Mouse (Mus musculus) MEL (cell line): ENCODE measurements around the gene Il6ra. TPM values are rescaled to one million over a fixed set of nuclear protein-coding genes. Genes with fewer than 3 reads are reported as not detected.
A peak's percentile ranks its signal among the peaks of the same experiment; 100 is the strongest.

Experiments
- DNase-seq: peaks from one replicate; pipeline ENCODE4 v3.0.0; 2011; ENCODE audit warnings: low read depth, low spot score
- H3K27ac ChIP-seq: 2 replicates; pipeline ENCODE4 v1.5.1; 2012; ENCODE audit warnings: low read depth, mild to moderate bottlenecking, control low read depth, low read length, moderate library complexity; ENCODE audit not compliant: control insufficient read depth
- H3K27me3 ChIP-seq, 2 experiments: fragments of 150-350 bp in 1 of 2; sonication (generic) in 1 of 2; 2 replicates each; pipeline ENCODE4 v1.6.1; 2012; ENCODE audit warnings: low read length in 2 of 2, mild to moderate bottlenecking in 2 of 2, improper control_type of control experiment in 1 of 2, moderate library complexity in 1 of 2; ENCODE audit not compliant: insufficient read depth in 2 of 2, control insufficient read depth in 1 of 2
- H3K36me3 ChIP-seq, 2 experiments: 2 replicates each; pipeline ENCODE4 v1.6.1; 2012 to 2014; ENCODE audit warnings: low read length in 2 of 2, improper control_type of control experiment in 1 of 2, inconsistent platforms in 1 of 2, mild to moderate bottlenecking in 1 of 2; ENCODE audit not compliant: insufficient read depth in 2 of 2, control insufficient read depth in 1 of 2
- H3K4me1 ChIP-seq, 2 experiments: fragments of 150-350 bp in 1 of 2; sonication (generic) in 1 of 2; 2 replicates each; pipeline ENCODE4 v1.6.1; 2012; ENCODE audit warnings: low read length in 2 of 2, improper control_type of control experiment in 1 of 2, mild to moderate bottlenecking in 1 of 2; ENCODE audit not compliant: insufficient read depth in 2 of 2, control insufficient read depth in 1 of 2
- H3K4me3 ChIP-seq, 2 experiments: fragments of 150-350 bp in 1 of 2; sonication (generic) in 1 of 2; 2 replicates each; pipeline ENCODE4 v1.5.1; 2012; ENCODE audit warnings: low read depth in 2 of 2, low read length in 2 of 2, mild to moderate bottlenecking in 2 of 2, moderate library complexity in 2 of 2, control low read depth in 1 of 2, improper control_type of control experiment in 1 of 2; ENCODE audit not compliant: control insufficient read depth in 1 of 2, insufficient read depth in 1 of 2
- H3K79me2 ChIP-seq: 2 replicates; pipeline ENCODE4 v1.6.1; 2012; ENCODE audit warnings: mild to moderate bottlenecking, low read length, moderate library complexity; ENCODE audit not compliant: control insufficient read depth, poor library complexity, insufficient read depth
- H3K9ac ChIP-seq: 2 replicates; pipeline ENCODE4 v1.6.1; 2012; ENCODE audit warnings: low read depth, mild to moderate bottlenecking, control low read depth, low read length, moderate library complexity; ENCODE audit not compliant: control insufficient read depth, poor library complexity, severe bottlenecking
- H3K9me3 ChIP-seq: fragments of 150-350 bp; sonication (generic); replicated peaks from 2 replicates; pipeline ENCODE4 v1.6.1; 2012; ENCODE audit warnings: mild to moderate bottlenecking, low read length, improper control_type of control experiment, moderate library complexity; ENCODE audit not compliant: insufficient read depth
- CHD1 ChIP-seq: IDR thresholded peaks from 2 replicates; pipeline ENCODE4 v1.6.1; 2012; ENCODE audit warnings: low read depth, mild to moderate bottlenecking, inconsistent platforms, low read length, improper control_type of control experiment
- E2F4 ChIP-seq: IDR thresholded peaks from 2 replicates; pipeline ENCODE4 v1.6.1; 2011; ENCODE audit warnings: low read depth, low read length, improper control_type of control experiment, borderline replicate concordance
- ELF1 ChIP-seq: IDR thresholded peaks from 2 replicates; pipeline ENCODE4 v1.6.1; 2014; ENCODE audit warnings: low read depth, mild to moderate bottlenecking, inconsistent platforms, low read length, improper control_type of control experiment, moderate library complexity
- EP300 ChIP-seq, 2 experiments: IDR thresholded peaks; 2 replicates each; pipeline ENCODE4 v1.6.1; 2011; ENCODE audit warnings: improper control_type of control experiment in 2 of 2, low read length in 2 of 2, low read depth in 1 of 2, mild to moderate bottlenecking in 1 of 2
- GATA1 ChIP-seq: IDR thresholded peaks from 2 replicates; pipeline ENCODE4 v1.6.1; 2011; ENCODE audit warnings: low read depth, low read length, improper control_type of control experiment
- MAX ChIP-seq: IDR thresholded peaks from 2 replicates; pipeline ENCODE4 v1.6.1; 2011; ENCODE audit warnings: low read length, improper control_type of control experiment
- MYB ChIP-seq: IDR thresholded peaks from 2 replicates; pipeline ENCODE4 v1.6.1; 2011; ENCODE audit warnings: mild to moderate bottlenecking, low read depth, low read length, improper control_type of control experiment
- MYC ChIP-seq: IDR thresholded peaks from 2 replicates; pipeline ENCODE4 v1.6.1; 2011; ENCODE audit warnings: low read depth, mild to moderate bottlenecking, low read length, improper control_type of control experiment, moderate library complexity
- NRF1 ChIP-seq: IDR thresholded peaks from 2 replicates; pipeline ENCODE4 v1.6.1; 2014; ENCODE audit warnings: low read depth, mild to moderate bottlenecking, inconsistent platforms, low read length, improper control_type of control experiment, moderate library complexity; ENCODE audit not compliant: poor library complexity, insufficient read depth, severe bottlenecking
- SIN3A ChIP-seq: IDR thresholded peaks from 2 replicates; pipeline ENCODE4 v1.6.1; 2012; ENCODE audit warnings: low read length, improper control_type of control experiment, inconsistent platforms
- TAL1 ChIP-seq: IDR thresholded peaks from 2 replicates; pipeline ENCODE4 v1.6.1; 2012; ENCODE audit warnings: mild to moderate bottlenecking, inconsistent platforms, low read length, moderate library complexity, mixed read lengths
- TBP ChIP-seq: IDR thresholded peaks from 2 replicates; pipeline ENCODE4 v1.8.0; 2011; ENCODE audit warnings: low read depth, low read length, improper control_type of control experiment
- TCF12 ChIP-seq: IDR thresholded peaks from 2 replicates; pipeline ENCODE4 v1.6.1; 2014; ENCODE audit warnings: low read depth, mild to moderate bottlenecking, inconsistent platforms, low read length, improper control_type of control experiment, moderate library complexity
- UBTF ChIP-seq: IDR thresholded peaks from 2 replicates; pipeline ENCODE4 v1.6.1; 2012; ENCODE audit warnings: low read depth, mild to moderate bottlenecking, inconsistent platforms, low read length, improper control_type of control experiment, moderate library complexity, borderline replicate concordance; ENCODE audit not compliant: insufficient read depth
- polyA plus RNA-seq, 2 experiments: library from polyadenylated mRNA; stranded (reverse) in 1 of 2; unstranded in 1 of 2; fragments of >175 nt in 1 of 2; fragments of >200 nt in 1 of 2; gene quantifications; 2 replicates each; pipeline versions ENCODE4 v1.2.1 to v1.2.4; 2012; ENCODE audit warnings: low replicate concordance in 2 of 2, low read depth in 1 of 2; ENCODE audit not compliant: insufficient read length in 2 of 2, insufficient read depth in 1 of 2, missing spikeins in 1 of 2
- total RNA-seq: library from RNA; depleted of rRNA; stranded (reverse); fragments of 300-350 nt; gene quantifications from 2 replicates; pipeline ENCODE4 v1.2.3, GENCODE M21; 2012

Gene Il6ra
- total and polyA plus RNA-seq, 3 experiments, result 0.15 to 3.4 TPM; not detected in 1

DNA sequence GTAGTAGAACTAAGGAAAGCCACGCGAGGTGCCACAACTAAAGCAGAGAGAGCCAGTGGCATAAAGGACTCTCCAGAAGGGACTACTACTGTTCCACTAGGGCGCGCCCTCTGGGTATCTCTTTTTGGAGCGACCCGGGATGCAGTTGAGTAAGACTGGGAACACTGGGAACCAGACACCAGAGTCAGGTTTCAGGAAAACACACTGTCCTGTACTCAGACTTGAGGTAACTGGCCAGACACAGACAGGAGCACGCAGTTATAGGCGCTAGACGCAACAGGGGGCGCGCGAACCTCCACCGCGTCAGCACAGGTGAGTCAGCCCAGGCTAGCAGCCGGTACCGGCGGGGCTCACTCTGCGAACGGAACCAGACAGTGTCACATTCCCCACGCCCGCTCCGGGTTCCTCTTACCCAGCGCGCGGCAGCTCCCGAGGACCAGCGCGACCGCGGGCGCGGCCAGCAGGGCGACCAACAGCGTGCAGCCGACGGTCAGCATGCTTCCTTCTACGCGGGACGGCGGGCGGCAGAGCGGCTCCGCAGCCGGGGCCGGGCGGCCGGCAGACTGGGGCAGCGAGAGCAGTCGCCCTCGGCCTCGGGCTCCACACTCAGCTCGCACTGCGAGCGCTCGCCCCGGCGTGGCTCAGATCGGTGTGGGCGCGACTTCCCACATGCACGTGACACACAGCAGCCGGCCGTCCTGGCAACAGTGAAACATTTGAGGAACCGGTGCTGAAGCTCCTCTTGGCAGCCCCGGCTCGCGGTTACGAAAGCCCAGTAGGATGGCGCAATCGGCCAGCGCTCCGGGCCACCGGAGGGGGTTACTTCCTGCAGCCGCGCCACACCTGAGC is at the start of gene Il6ra (continued):
- TF ChIP-seq CHD1, result no peak
- TF ChIP-seq MAX, result peak; percentile 96
- TF ChIP-seq NRF1, result no peak
- TF ChIP-seq, all 39 proteins: peak for 15

DNA sequence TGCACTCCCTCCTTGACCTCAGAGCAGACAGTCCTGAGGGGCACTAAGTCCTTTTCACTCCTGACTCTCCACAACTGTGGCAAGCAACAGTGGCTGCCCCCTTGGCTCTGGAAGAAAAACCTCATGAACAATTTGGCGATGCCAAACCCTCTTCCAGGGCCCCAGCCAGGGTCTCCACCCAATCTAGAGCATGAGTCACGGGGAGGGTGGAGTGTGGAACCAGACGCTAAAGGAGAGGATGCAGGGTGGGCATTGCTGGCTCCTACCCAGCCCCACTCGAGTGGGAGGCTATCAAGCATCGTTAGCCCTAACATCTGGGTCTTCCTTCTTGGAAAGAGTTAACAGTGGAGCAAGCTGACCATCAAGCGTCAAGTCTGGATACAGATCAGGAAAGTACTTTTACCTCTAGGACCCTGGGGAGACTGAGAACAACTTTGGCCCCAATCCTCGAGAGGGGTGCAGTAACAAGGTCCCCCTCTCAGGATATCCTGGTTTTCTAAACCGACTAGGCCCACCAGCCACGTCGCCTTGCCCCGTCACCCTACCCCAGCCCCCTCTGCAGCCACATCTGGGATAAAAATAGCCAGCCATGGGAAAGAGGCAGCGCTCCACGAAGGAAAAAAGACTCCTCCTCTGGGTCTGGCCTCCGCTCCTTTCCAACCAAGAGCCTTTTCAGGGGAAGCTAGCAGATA is 49.2 kb upstream of the Il6ra start:
- Histone ChIP-seq H3K79me2 (peaks cover 14% of the 10 kb centered on the region), H3K36me3 (peaks cover 0 to 4% of the 10 kb centered on the region in 2 experiments; a peak in 3 of 4 replicates), H3K4me3 (peak overlapping the region; percentile 73 to 80), H3K4me1 (peaks cover 0 to 17% of the 10 kb centered on the region in 2 experiments; a peak in 3 of 4 replicates), H3K9me3 (no peaks in the 10 kb centered on the region), H3K27me3 (no peaks in the 10 kb centered on the region), H3K27ac (peak overlapping the region; percentile 45)
- DNase-seq, result peak; percentile 63
- peak; percentile 48; the same call in 1 of the 2 replicates for TF ChIP-seq SIN3A
- TF ChIP-seq ELF1, result no peak
- TF ChIP-seq MYB, result no peak
- no peak for TF ChIP-seq TCF12
- 0 out of 2 replicates have a peak, but pooled peaks have one; percentile 11 for TF ChIP-seq TBP
- TF ChIP-seq UBTF, result 0 out of 2 replicates have a peak, but pooled peaks have one; percentile 38
- TF ChIP-seq E2F4, result no peak
- TF ChIP-seq, all 39 proteins: peak for 3
- peak overlapping the region; percentile 83 for H3K9ac ChIP-seq

DNA sequence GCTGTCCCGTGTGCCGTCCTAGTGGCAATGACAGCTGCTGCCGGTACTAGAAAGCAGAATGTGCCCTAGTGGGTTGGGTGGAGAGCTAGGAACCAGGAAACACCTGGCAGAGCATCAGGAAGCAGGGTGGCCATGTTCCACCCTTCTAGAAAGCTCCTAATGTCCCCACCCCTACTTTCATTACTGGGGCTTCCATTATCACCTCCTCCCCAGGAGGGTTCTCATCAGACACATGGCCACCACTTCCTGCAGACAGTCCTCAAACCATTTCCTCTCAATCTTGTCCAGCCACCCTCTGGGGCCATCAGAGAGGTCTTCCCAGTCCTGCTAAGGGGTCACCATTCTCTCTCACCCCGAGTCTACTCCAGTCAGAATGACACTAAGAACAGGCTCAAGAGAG is 48.4 kb upstream of the Il6ra start:
- DNase-seq, result peak; percentile 39
- Histone ChIP-seq H3K36me3 (peaks cover 0 to 9% of the 10 kb centered on the region in 2 experiments; a peak in 3 of 4 replicates), H3K9me3 (no peaks in the 10 kb centered on the region), H3K4me1 (peaks cover 5 to 23% of the 10 kb centered on the region in 2 experiments), H3K4me3 (peak overlapping the region in 1 of 2 experiments; percentile 1; a peak in 2 of 4 replicates), H3K27me3 (no peaks in the 10 kb centered on the region), H3K9ac (no peak overlapping the region), H3K79me2 (peaks cover 14% of the 10 kb centered on the region), H3K27ac (no peak overlapping the region; the same call in 1 of the 2 replicates)
- TF ChIP-seq MYC, result 0 out of 2 replicates have a peak, but pooled peaks have one; percentile 30
- no peak for TF ChIP-seq GATA1
- peak; percentile 58 for TF ChIP-seq TAL1
- no peak for TF ChIP-seq UBTF
- peak in 1 of 2 experiments; percentile 21; a peak in 1 of 4 replicates for TF ChIP-seq EP300 (IDR thresholded peaks at IDR 0.05; ENCODE audit: low read depth in 1 of 2, low read length in 2 of 2)
